Mouse (Mus musculus): ENCODE measurements around the gene Hmces. TPM values are rescaled to one million over a fixed set of nuclear protein-coding genes. Genes with fewer than 3 reads are reported as not detected.

Hmces gene
- polyA plus RNA-seq, 1 experiment = 16.3 TPM

- H3K4me3 ChIP-seq (ENCODE audit: extremely low read depth, insufficient read depth, insufficient read length) = no peak overlapping the region
- peaks cover 13% of the 10 kb centered on the region; the same call in 1 of the 2 replicates for H3K4me1 ChIP-seq (ENCODE audit: control insufficient read depth, insufficient read depth, insufficient read length)
- H3K36me3 ChIP-seq (ENCODE audit: control insufficient read depth, insufficient read depth, low read length) = peaks cover 32% of the 10 kb centered on the region
- 50% methylated on average over 6 of the region's 6 CpGs for WGBS
- no peaks in the 10 kb centered on the region for H3K27me3 ChIP-seq (ENCODE audit: control insufficient read depth, insufficient read depth, low read length)
- TF ChIP-seq CTCF (IDR thresholded peaks at IDR 0.05; ENCODE audit: extremely low read depth, insufficient read depth, insufficient read length, insufficient replicate concordance) (no peak), POLR2A (IDR thresholded peaks at IDR 0.05; ENCODE audit: low read depth, low read length) (no peak)
- peak in 1 of 2 experiments; percentile 36 for DNase-seq (ENCODE audit: low read depth in 1 of 2, low spot score in 2 of 2)
- H3K27ac ChIP-seq (ENCODE audit: insufficient read depth, low read length) = no peak overlapping the region
Measured at GRCm38 (mm10) chr6:87911559-87911958, 2.2 kb upstream of the Hmces start.

GRCm38 (mm10) chr6:87914326-87915102, 779 bp downstream of the Hmces start:
- H3K27ac ChIP-seq (ENCODE audit: insufficient read depth, low read length) = peak overlapping the region; percentile 83

GRCm38 (mm10) chr6:87915939-87916338, 2.2 kb downstream of the Hmces start:
- Histone ChIP-seq H3K27ac (ENCODE audit: insufficient read depth, low read length) (peak overlapping the region; percentile 58), H3K4me1 (ENCODE audit: control insufficient read depth, insufficient read depth, insufficient read length) (peaks cover 13% of the 10 kb centered on the region; the same call in 1 of the 2 replicates), H3K27me3 (ENCODE audit: control insufficient read depth, insufficient read depth, low read length) (no peaks in the 10 kb centered on the region), H3K4me3 (ENCODE audit: extremely low read depth, insufficient read depth, insufficient read length) (no peak overlapping the region), H3K36me3 (ENCODE audit: control insufficient read depth, insufficient read depth, low read length) (peaks cover 9% of the 10 kb centered on the region)
- DNase-seq (ENCODE audit: low read depth in 1 of 2, low spot score in 2 of 2) = peak; percentile 22 to 74
- no peak for TF ChIP-seq CTCF (IDR thresholded peaks at IDR 0.05; ENCODE audit: extremely low read depth, insufficient read depth, insufficient read length, insufficient replicate concordance)
- TF ChIP-seq POLR2A (IDR thresholded peaks at IDR 0.05; ENCODE audit: low read depth, low read length) = no peak
- 9% methylated on average over 5 of the region's 5 CpGs for WGBS

More at GRCm38 (mm10) chr6:87914326-87915102, 779 bp downstream of the Hmces start:
- H3K36me3 ChIP-seq (ENCODE audit: control insufficient read depth, insufficient read depth, low read length) = peaks cover 15% of the 10 kb centered on the region
- H3K4me3 ChIP-seq (ENCODE audit: extremely low read depth, insufficient read depth, insufficient read length) = peak overlapping the region; percentile 85
- H3K27me3 ChIP-seq (ENCODE audit: control insufficient read depth, insufficient read depth, low read length) = no peaks in the 10 kb centered on the region
- TF ChIP-seq CTCF (IDR thresholded peaks at IDR 0.05; ENCODE audit: extremely low read depth, insufficient read depth, insufficient read length, insufficient replicate concordance) = no peak
- TF ChIP-seq POLR2A (IDR thresholded peaks at IDR 0.05; ENCODE audit: low read depth, low read length) = no peak
- DNase-seq (ENCODE audit: low read depth in 1 of 2, low spot score in 2 of 2) = peak in 1 of 2 experiments; percentile 22
- WGBS = 8% methylated on average over 35 of the region's 35 CpGs
- peaks cover 13% of the 10 kb centered on the region; the same call in 1 of the 2 replicates for H3K4me1 ChIP-seq (ENCODE audit: control insufficient read depth, insufficient read depth, insufficient read length)

- peaks cover 3% of the 10 kb centered on the region; the same call in 1 of the 2 replicates for H3K4me1 ChIP-seq (ENCODE audit: control insufficient read depth, insufficient read depth, insufficient read length)
- no peaks in the 10 kb centered on the region for H3K27me3 ChIP-seq (ENCODE audit: control insufficient read depth, insufficient read depth, low read length)
- H3K27ac ChIP-seq (ENCODE audit: insufficient read depth, low read length) = no peak overlapping the region
- no peak overlapping the region for H3K4me3 ChIP-seq (ENCODE audit: extremely low read depth, insufficient read depth, insufficient read length)
- H3K36me3 ChIP-seq (ENCODE audit: control insufficient read depth, insufficient read depth, low read length) = peaks cover 13% of the 10 kb centered on the region
- 80% methylated on average over 4 of the region's 4 CpGs for WGBS
- TF ChIP-seq POLR2A (IDR thresholded peaks at IDR 0.05; ENCODE audit: low read depth, low read length) = no peak
- DNase-seq (ENCODE audit: low read depth in 1 of 2, low spot score in 2 of 2) = no peak
Measured at GRCm38 (mm10) chr6:87921201-87921600, 7.5 kb downstream of the Hmces start.

- DNase-seq (ENCODE audit: low read depth in 1 of 2, low spot score in 2 of 2) = no peak
- Histone ChIP-seq H3K27ac (ENCODE audit: insufficient read depth, low read length) (no peak overlapping the region), H3K27me3 (ENCODE audit: control insufficient read depth, insufficient read depth, low read length) (no peaks in the 10 kb centered on the region), H3K4me1 (ENCODE audit: control insufficient read depth, insufficient read depth, insufficient read length) (no peaks in the 10 kb centered on the region; the same call in 1 of the 2 replicates), H3K36me3 (ENCODE audit: control insufficient read depth, insufficient read depth, low read length) (peaks cover 12% of the 10 kb centered on the region), H3K4me3 (ENCODE audit: extremely low read depth, insufficient read depth, insufficient read length) (no peak overlapping the region)
- WGBS = 9% methylated on average over 1 of the region's 1 CpGs
- TF ChIP-seq POLR2A (IDR thresholded peaks at IDR 0.05; ENCODE audit: low read depth, low read length) (no peak), CTCF (IDR thresholded peaks at IDR 0.05; ENCODE audit: extremely low read depth, insufficient read depth, insufficient read length, insufficient replicate concordance) (no peak)
Measured at GRCm38 (mm10) chr6:87923624-87924023, 9.9 kb downstream of the Hmces start.

GRCm38 (mm10) chr6:87935037-87935436, 21.3 kb downstream of the Hmces start:
- no peak for TF ChIP-seq POLR2A (IDR thresholded peaks at IDR 0.05; ENCODE audit: low read depth, low read length)
- no peak for TF ChIP-seq CTCF (IDR thresholded peaks at IDR 0.05; ENCODE audit: extremely low read depth, insufficient read depth, insufficient read length, insufficient replicate concordance)

More at GRCm38 (mm10) chr6:87935037-87935436, 21.3 kb downstream of the Hmces start:
- WGBS = 87% methylated on average over 5 of the region's 5 CpGs
- H3K4me1 ChIP-seq (ENCODE audit: control insufficient read depth, insufficient read depth, insufficient read length) = no peaks in the 10 kb centered on the region
- no peak overlapping the region for H3K27ac ChIP-seq (ENCODE audit: insufficient read depth, low read length)
- H3K4me3 ChIP-seq (ENCODE audit: extremely low read depth, insufficient read depth, insufficient read length) = no peak overlapping the region
- H3K27me3 ChIP-seq (ENCODE audit: control insufficient read depth, insufficient read depth, low read length) = no peaks in the 10 kb centered on the region
- no peak for DNase-seq (ENCODE audit: low read depth in 1 of 2, low spot score in 2 of 2)
- peaks cover 29% of the 10 kb centered on the region for H3K36me3 ChIP-seq (ENCODE audit: control insufficient read depth, insufficient read depth, low read length)
